Mouse (Mus musculus) thymus, postnatal 10 days (tissue): ENCODE results near the gene Fam222a.

ENCODE experiments used
- DNase-seq, 2 experiments: peaks; one replicate each; pipeline ENCODE4 v3.0.0; 2021; ENCODE audit warnings: low spot score in 2 of 2

Gene Fam222a

GRCm38 (mm10) chr5:114655721-114656120 lies 87.9 kb downstream of the Fam222a start:
- DNase-seq = no peak

GRCm38 (mm10) chr5:114656305-114656704 lies 88.5 kb downstream of the Fam222a start:
- no peak for DNase-seq

DNA sequence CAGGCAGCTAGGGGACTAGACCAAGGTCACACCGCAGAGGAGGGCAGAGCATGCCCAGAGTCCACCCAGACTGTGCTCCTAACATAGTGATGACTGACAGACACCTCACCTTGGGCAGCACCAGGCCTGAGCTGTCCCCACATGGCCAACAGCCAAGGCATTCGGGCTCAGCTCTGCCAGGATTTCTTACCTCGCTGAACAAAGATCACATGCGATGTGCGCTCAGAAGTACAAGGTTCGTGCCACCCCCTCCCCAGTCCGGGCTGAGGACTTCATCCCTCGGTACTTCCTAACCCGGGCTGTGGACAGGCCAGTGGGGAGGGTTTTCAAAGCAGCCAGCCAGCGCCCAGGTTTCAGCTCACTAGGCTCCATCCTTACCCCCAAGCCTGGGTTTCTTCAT lies 89.6 kb downstream of the Fam222a start:
- no peak for DNase-seq

DNA sequence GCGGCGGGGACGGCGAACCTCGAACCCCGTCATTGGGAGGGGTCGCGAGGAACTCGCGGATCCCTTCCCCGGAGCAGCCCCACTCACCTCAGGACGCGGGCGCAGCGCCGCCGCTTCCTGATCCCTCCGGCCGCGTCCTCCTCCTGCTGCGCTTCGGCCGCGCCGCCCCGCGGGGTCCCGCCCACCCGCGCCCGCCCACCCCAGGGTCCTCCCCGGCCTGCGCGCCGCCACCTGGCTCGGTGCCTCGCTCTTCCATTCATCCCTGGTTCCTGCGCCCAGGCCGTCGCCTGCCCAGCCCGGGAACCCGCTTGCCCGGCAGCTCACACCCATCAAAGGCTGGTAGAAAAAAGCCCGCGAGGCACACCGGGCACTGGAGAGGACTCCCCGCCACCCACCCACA lies 90.4 kb downstream of the Fam222a start, which contains the start of gene Trpv4:
TSS of gene Trpv4 (minus strand) at position 167 of the 400 bp plus-strand sequence.
- DNase-seq = no peak

GRCm38 (mm10) chr5:114661029-114661428 lies 93.2 kb downstream of the Fam222a start:
- no peak for DNase-seq
